Mouse (Mus musculus) heart, embryonic 12.5 days (tissue): ENCODE results near the gene Asic1. TPM values are rescaled to one million over a fixed set of nuclear protein-coding genes. Genes with fewer than 3 reads are reported as not detected.
"Not testable (repeated sequence)": the region's sequence is repeated elsewhere in the genome, so short reads cannot be mapped to it uniquely, and the experiment has no call there.

Source experiments
- ATAC-seq: fragments of 200-750 bp; cut with Nextera tagmentation; 2 replicates; pipeline ENCODE4 v1.8.0; 2017; ENCODE audit warnings: moderate TSS enrichment, moderate library complexity; ENCODE audit not compliant: insufficient number of reproducible peaks, low FRiP score
- H3K27ac ChIP-seq: fragments of 300-500 bp; sonication (generic); 2 replicates; pipeline ENCODE4 v1.5.1; 2016; ENCODE audit warnings: mild to moderate bottlenecking, moderate library complexity; ENCODE audit not compliant: poor library complexity, severe bottlenecking
- H3K27me3 ChIP-seq: fragments of 300-500 bp; sonication (generic); replicated peaks from 2 replicates; pipeline ENCODE4 v1.6.1; 2016; ENCODE audit warnings: mild to moderate bottlenecking, moderate library complexity
- H3K36me3 ChIP-seq: fragments of 300-500 bp; sonication (generic); 2 replicates; pipeline ENCODE4 v1.6.1; 2016; ENCODE audit warnings: mild to moderate bottlenecking, moderate library complexity
- H3K4me1 ChIP-seq: fragments of 300-500 bp; sonication (generic); replicated peaks from 2 replicates; pipeline ENCODE4 v1.6.1; 2016; ENCODE audit warnings: mild to moderate bottlenecking
- H3K4me2 ChIP-seq: fragments of 300-500 bp; sonication (generic); 2 replicates; pipeline ENCODE4 v1.6.1; 2016; ENCODE audit warnings: mild to moderate bottlenecking, moderate library complexity
- H3K4me3 ChIP-seq: fragments of 300-500 bp; sonication (generic); 2 replicates; pipeline ENCODE4 v1.5.1; 2016; ENCODE audit warnings: mild to moderate bottlenecking
- H3K9ac ChIP-seq: fragments of 300-500 bp; sonication (generic); 2 replicates; pipeline ENCODE4 v1.6.1; 2016; ENCODE audit warnings: mild to moderate bottlenecking, moderate library complexity
- H3K9me3 ChIP-seq: fragments of 300-500 bp; sonication (generic); replicated peaks from 2 replicates; pipeline ENCODE4 v1.6.1; 2016; ENCODE audit warnings: mild to moderate bottlenecking, moderate library complexity
- WGBS: fragments of 180-500 bp; shearing (Covaris S2); methylation state at CpG from one replicate; pipeline ENCODE4 v1.1.7; 2016; 5-methylcytosine and 5-hydroxymethylcytosine counted together
- polyA plus RNA-seq: library from polyadenylated mRNA; unstranded; fragments of >200 nt; fragmentation: Nextera tagmentation; extraction: Ambion mirVana; gene quantifications from 2 replicates; pipeline ENCODE4 v1.2.1, GENCODE M21; 2016

Gene Asic1
- polyA plus RNA-seq, 1 experiment from 2014 or later: 2.6 TPM

DNA sequence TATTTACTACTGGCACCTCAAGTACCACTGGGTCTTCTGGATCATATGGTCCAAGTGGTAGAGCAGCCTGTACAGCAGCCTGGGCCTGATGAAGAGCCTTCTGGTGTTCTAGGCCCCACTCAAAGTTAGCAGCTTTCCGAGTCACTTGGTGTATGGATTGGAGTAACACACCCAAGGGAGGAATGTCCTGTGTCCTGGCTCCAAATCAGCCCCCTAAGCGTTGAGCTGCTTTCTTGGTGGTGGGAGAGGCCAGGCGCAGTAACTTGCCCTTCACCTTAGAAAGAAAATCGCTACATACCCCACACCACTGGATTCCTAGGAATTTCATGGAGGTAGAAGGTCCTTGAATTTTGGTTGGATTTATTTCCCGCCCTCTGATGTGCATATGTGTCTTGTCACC lies 14.0 kb downstream of the Asic1 start:
- H3K9ac ChIP-seq: no peak overlapping the region
- no peaks in the 10 kb centered on the region for H3K4me1 ChIP-seq
- no peaks in the 10 kb centered on the region for H3K9me3 ChIP-seq
- H3K4me3 ChIP-seq: no peak overlapping the region
- 87% methylated on average over 5 of the region's 5 CpGs for WGBS
- no peak overlapping the region for H3K27ac ChIP-seq
- H3K36me3 ChIP-seq: no peaks in the 10 kb centered on the region
- no peak for ATAC-seq
- no peak overlapping the region for H3K4me2 ChIP-seq
- peaks cover 23% of the 10 kb centered on the region; the same call in 1 of the 2 replicates for H3K27me3 ChIP-seq

DNA sequence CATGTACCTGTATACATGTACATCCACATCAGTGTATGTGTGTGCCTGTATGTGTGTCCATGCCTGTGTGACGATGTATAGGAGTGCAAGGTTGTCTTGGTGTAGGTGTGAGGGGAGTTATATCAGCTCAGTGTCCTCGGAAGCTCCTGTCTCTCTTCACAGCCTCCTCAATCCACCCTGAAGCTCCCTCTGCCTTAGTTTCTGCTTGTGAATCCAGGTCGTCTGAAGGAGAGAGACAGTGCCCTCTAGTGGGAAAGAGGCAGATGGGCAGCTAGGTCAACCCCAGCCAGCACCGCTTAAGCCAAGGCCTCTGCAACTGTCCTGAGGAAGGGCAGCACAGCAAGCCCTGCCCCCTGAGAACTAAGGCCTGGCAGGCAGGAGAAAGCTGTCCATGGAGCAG lies 18.5 kb downstream of the Asic1 start:
- no peak for ATAC-seq

DNA sequence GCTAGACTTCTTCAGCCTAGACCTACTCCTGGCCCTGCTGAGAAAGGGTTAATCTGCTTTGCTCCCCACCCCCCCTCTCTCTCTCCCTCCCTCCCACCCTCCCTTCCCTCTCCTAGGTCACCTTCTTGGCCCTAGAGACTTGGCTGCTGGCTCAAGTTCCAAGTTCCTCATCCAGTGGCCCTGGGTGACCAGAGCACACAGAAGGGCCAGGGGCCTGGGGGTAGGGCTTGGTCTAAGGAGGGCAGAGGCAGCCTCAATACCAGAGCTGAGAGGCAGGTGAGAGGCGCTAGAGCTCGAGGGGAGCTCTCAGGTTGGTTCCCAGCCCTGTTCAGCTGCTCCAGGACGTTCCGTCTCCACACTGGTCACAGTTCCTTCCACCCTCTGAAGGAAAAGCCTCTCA lies 20.8 kb downstream of the Asic1 start:
- ATAC-seq: no peak
- Histone ChIP-seq H3K4me2 (no peak overlapping the region), H3K27me3 (peaks cover 36% of the 10 kb centered on the region; the same call in 1 of the 2 replicates), H3K4me3 (no peak overlapping the region), H3K4me1 (peaks cover 16% of the 10 kb centered on the region), H3K9ac (no peak overlapping the region), H3K36me3 (no peaks in the 10 kb centered on the region), H3K27ac (no peak overlapping the region), H3K9me3 (no peaks in the 10 kb centered on the region)
- 23% methylated on average over 4 of the region's 4 CpGs for WGBS

More for the DNA sequence above, 18.5 kb downstream of the Asic1 start:
- no peaks in the 10 kb centered on the region for H3K9me3 ChIP-seq
- H3K4me2 ChIP-seq: no peak overlapping the region
- 7% methylated on average over 4 of the region's 4 CpGs for WGBS
- no peak overlapping the region for H3K27ac ChIP-seq
- no peaks in the 10 kb centered on the region for H3K36me3 ChIP-seq
- H3K9ac ChIP-seq: no peak overlapping the region
- peaks cover 5% of the 10 kb centered on the region; the same call in 1 of the 2 replicates for H3K4me1 ChIP-seq
- H3K27me3 ChIP-seq: peaks cover 45% of the 10 kb centered on the region; the same call in 1 of the 2 replicates
- H3K4me3 ChIP-seq: no peak overlapping the region

DNA sequence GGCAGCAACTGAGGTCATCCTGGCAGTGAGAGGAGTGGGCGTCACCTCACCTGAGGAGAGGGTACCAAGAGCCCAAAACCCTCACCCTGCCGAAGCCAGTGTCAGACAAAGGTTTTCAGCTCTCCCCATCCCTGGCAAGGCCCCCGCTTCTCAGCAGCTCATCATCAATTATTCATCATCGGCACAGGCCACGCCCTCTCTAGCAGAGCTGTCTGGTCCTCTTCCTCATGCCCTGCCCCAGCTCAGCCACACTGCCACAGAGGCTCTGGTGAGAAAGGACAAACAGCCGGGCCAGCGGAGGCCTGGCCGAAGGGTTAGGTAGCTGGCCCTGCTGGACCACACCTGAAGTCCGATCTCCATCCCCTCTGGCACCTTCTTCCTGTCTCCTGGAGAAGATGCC lies 21.8 kb downstream of the Asic1 start:
- Histone ChIP-seq H3K27ac (no peak overlapping the region), H3K4me3 (no peak overlapping the region), H3K4me1 (peaks cover 16% of the 10 kb centered on the region), H3K36me3 (no peaks in the 10 kb centered on the region), H3K9ac (no peak overlapping the region), H3K9me3 (no peaks in the 10 kb centered on the region), H3K4me2 (no peak overlapping the region), H3K27me3 (peaks cover 40% of the 10 kb centered on the region)
- ATAC-seq: no peak
- WGBS: 43% methylated on average over 9 of the region's 9 CpGs

DNA sequence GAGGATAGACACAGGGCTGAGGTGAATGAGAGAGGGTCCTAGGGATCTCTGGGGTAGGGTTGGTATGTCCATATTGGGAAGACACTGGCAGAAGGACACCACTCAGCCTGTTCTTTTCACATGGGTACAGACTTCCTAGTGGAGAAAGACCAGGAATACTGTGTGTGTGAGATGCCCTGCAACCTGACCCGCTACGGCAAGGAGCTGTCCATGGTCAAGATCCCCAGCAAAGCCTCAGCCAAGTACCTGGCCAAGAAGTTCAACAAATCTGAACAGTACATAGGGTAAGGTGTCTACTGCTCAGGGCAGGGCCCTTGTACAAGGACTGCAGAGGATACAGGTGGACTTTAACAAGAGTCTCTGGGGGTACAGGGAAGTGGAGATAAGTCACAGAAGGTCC lies 27.1 kb downstream of the Asic1 start:
- no peak overlapping the region for H3K9ac ChIP-seq
- ATAC-seq: no peak
- H3K4me1 ChIP-seq: peaks cover 26% of the 10 kb centered on the region
- peaks cover 34% of the 10 kb centered on the region for H3K27me3 ChIP-seq
- WGBS: 11% methylated on average over 2 of the region's 2 CpGs
- no peak overlapping the region for H3K4me2 ChIP-seq
- no peaks in the 10 kb centered on the region for H3K9me3 ChIP-seq
- H3K4me3 ChIP-seq: no peak overlapping the region
- no peaks in the 10 kb centered on the region for H3K36me3 ChIP-seq
- no peak overlapping the region for H3K27ac ChIP-seq

DNA sequence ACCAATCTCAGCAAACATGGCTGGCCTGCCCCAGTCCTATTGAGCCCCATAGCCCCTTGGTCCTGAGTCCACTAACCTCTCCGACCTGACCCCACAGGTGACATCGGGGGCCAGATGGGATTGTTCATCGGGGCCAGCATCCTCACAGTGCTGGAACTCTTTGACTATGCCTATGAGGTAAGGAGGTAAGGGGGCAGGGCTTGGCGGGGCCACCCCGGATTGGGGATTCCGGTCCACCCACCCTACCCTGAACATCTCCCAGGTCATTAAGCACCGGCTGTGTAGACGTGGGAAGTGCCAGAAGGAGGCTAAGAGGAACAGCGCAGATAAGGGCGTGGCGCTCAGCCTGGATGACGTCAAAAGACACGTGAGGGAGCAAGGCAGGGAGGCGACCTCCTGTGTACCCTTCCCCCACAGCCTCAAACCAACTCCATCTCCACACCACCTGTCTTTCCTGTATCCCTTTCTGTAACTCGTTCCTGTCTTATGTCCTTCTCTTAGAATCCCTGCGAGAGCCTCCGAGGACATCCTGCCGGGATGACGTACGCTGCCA lies 28.4 kb downstream of the Asic1 start:
- ATAC-seq: no peak
- H3K4me2 ChIP-seq: peak overlapping the region; percentile 28; the same call in 1 of the 2 replicates

DNA sequence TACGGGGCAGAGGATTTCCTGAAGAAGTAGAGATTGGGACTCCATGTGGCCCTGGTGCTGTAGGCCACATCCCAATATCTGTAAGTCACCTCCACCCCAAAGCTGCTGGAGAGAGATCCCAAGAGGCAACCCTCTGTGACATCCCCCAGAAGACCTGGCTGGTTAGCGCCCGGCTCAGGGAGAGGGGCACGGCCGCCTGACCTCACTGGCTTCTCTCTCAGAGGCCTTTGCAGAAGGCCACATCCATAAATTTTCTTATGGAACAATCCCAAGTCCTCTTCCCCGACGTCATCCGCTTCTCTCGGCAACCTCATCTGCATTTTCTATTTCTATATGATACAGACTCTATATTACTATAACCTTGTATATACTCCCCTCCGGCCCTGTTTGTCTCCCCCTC lies 29.5 kb downstream of the Asic1 start:
- H3K9me3 ChIP-seq: no peaks in the 10 kb centered on the region
- no peak overlapping the region for H3K9ac ChIP-seq
- no peak overlapping the region for H3K4me3 ChIP-seq
- WGBS: 82% methylated on average over 10 of the region's 10 CpGs
- H3K27me3 ChIP-seq: peaks cover 24% of the 10 kb centered on the region
- H3K4me1 ChIP-seq: peaks cover 43% of the 10 kb centered on the region
- ATAC-seq: no peak
- H3K27ac ChIP-seq: no peak overlapping the region
- no peak overlapping the region for H3K4me2 ChIP-seq
- peaks cover 12% of the 10 kb centered on the region; the same call in 1 of the 2 replicates for H3K36me3 ChIP-seq

More for the DNA sequence above, 28.4 kb downstream of the Asic1 start:
- no peak overlapping the region for H3K27ac ChIP-seq
- WGBS: 27% methylated on average over 20 of the region's 20 CpGs
- H3K27me3 ChIP-seq: peaks cover 24% of the 10 kb centered on the region
- H3K9me3 ChIP-seq: no peaks in the 10 kb centered on the region
- H3K9ac ChIP-seq: no peak overlapping the region
- peaks cover 37% of the 10 kb centered on the region for H3K4me1 ChIP-seq
- no peak overlapping the region for H3K4me3 ChIP-seq
- H3K36me3 ChIP-seq: peaks cover 2% of the 10 kb centered on the region; the same call in 1 of the 2 replicates

DNA sequence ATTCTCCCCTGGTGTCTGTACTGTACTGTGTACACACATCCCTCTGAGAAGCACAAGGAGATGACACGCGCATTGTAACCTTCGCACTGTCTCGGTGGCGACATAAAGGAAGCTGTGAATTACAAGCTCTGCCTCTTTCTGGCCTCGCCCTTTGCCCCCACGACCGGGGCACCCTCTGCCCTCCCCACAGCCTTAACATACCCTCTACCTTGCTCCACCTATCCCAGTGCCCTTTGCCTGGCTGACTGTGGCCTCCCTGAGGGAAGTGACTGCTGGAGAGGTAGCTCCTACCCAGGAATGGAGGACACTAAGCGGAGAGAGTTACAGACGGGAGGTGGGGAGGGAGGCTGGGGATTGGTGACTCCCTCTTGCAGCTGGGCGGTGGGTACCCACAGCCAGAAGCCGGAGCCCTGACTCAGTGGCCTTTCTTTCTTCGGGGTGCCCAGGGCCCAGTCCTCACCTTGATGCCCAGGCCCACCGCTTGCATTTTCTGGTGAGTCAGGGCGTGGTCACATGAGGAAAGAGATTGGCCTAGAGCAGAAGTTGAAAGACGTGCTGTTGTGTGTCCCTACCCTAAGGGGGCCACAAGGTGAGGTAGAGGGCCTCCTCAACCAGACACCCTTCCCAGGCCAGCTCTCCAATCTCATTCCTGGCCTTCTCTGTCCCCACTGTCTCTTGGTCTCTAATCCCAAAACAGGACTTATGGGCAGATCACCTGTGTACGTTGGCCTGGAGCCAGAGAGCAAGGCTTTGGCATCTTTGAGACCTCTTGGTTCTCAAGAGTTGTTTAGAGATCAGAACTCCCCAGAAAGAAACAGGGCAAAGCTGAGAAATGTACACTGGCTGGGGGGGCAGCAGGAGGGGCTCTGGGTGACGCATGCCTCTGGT lies 30.3 kb downstream of the Asic1 start:
- WGBS: 84% methylated on average over 18 of the region's 18 CpGs
- peaks cover 13% of the 10 kb centered on the region for H3K36me3 ChIP-seq
- H3K27me3 ChIP-seq: peaks cover 24% of the 10 kb centered on the region
- H3K9me3 ChIP-seq: no peaks in the 10 kb centered on the region
- no peak overlapping the region for H3K4me2 ChIP-seq
- H3K9ac ChIP-seq: no peak overlapping the region
- ATAC-seq: no peak
- peaks cover 43% of the 10 kb centered on the region for H3K4me1 ChIP-seq
- H3K4me3 ChIP-seq: no peak overlapping the region
- no peak overlapping the region for H3K27ac ChIP-seq

DNA sequence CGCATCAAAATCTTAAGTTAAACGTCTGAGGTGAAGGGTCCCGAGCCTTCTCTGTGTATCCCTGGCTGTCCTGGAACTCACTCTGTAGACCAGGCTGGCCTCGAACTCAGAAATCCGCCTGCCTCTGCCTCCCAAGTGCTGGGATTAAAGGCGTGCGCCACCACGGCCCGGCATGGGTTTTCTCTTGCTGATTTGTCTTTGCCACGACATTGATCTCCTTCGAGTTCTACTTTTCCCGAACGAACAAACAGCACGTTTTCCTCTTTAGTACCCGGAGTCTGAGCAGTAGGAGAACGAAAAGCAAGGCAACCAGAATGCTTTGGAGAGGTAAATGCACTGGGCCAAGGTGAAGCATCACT lies 31.5 kb downstream of the Asic1 start:
- WGBS: 42% methylated on average over 16 of the region's 16 CpGs
- peak overlapping the region; percentile 79 for H3K4me3 ChIP-seq
- H3K36me3 ChIP-seq: peaks cover 21% of the 10 kb centered on the region
- not testable (repeated sequence) for H3K9me3 ChIP-seq, ATAC-seq
- peak overlapping the region; percentile 67 for H3K4me2 ChIP-seq
- H3K9ac ChIP-seq: peak overlapping the region; percentile 90; the same call in 1 of the 2 replicates
- peak overlapping the region; percentile 96; the same call in 1 of the 2 replicates for H3K27ac ChIP-seq
- peaks cover 48% of the 10 kb centered on the region for H3K4me1 ChIP-seq
- peaks cover 19% of the 10 kb centered on the region for H3K27me3 ChIP-seq

DNA sequence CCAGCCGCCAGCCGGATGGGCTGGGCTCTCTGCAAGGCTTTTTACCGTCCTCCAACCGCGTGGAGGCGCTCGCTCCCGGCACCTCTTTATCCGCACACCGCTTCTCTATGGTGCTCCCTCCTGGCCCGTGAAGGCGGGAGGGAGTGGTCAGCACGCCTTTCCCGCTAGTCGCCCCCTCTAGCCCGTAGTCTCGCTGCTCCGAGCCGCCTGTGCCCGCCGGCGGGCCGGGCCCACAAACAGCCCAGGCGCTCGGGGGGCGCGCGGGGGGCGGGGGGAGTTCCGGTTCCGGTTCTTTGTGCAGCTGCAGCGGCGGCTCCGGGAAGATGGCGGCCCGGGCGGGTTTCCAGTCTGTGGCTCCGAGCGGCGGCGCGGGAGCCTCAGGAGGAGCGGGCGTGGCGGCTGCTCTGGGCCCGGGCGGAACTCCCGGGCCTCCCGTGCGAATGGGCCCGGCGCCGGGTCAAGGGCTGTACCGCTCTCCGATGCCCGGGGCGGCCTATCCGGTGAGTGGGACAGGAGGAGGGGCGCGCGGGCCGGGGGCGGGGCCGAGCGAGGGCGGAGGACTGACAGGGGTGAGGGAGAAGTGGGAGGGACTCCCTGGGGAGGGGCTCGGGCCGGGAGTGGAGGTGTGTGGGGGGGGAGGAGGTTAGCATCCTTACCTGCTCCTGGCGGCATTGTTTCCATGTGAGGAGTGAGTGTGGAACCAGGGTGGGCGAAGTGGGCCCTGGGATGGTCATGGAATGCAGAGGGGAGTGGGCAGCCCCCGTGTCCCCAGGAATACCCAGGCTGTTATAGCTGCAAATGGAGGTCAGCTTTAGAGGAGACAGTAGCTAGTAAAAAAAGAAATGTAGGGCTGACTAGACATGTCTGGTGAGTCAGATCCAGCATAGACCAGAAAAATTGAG lies 32.1 kb downstream of the Asic1 start, which contains the start of gene Smarcd1:
Gene Smarcd1 (plus strand): TSS at position 131 of the 902 bp plus-strand sequence.
- peak; percentile 90 for ATAC-seq
- Histone ChIP-seq H3K4me3 (peak within 1 kb of the TSS; percentile 79), H3K9ac (peak within 1 kb of the TSS; percentile 90), H3K9me3 (no peaks in the 10 kb centered on the region), H3K4me1 (peaks cover 48% of the 10 kb centered on the region), H3K4me2 (peak within 1 kb of the TSS; percentile 67), H3K27ac (peak within 1 kb of the TSS; percentile 96), H3K27me3 (peaks cover 13% of the 10 kb centered on the region), H3K36me3 (peaks cover 27% of the 10 kb centered on the region)
- WGBS: under 1% methylated on average over 70 of the region's 71 CpGs
